Mouse (Mus musculus) erythroid progenitor cell, adult 5-6 weeks (primary cell): ENCODE measurements around the gene Tm9sf2. TPM values are rescaled to one million over a fixed set of nuclear protein-coding genes. Genes with fewer than 3 reads are reported as not detected.
"Not testable (repeated sequence)": the region's sequence is repeated elsewhere in the genome, so short reads cannot be mapped to it uniquely, and the experiment has no call there.

Experiments used
- ATAC-seq: replicated peaks from 2 replicates; pipeline ENCODE4 v1.8.0; 2016; ENCODE audit warnings: moderate number of reproducible peaks, mild to moderate bottlenecking, moderate TSS enrichment, inconsistent platforms; ENCODE audit not compliant: poor library complexity, low FRiP score, severe bottlenecking
- total RNA-seq, 2 experiments: library from RNA; stranded (forward) in 1 of 2; stranded (reverse) in 1 of 2; fragments of 150-400 nt in 1 of 2; fragments of 186-747, 209-891 nt in 1 of 2; gene quantifications; 2 replicates each; pipeline versions ENCODE4 v1.2.3 to v1.2.4; 2015 to 2017; ENCODE audit warnings: low replicate concordance in 2 of 2

Gene Tm9sf2
- total RNA-seq (2015; ENCODE audit: low replicate concordance): 45.8 and 62.5 TPM in 2 replicates
- 45.1 and 53.8 TPM in 2 replicates for total RNA-seq (2017; ENCODE audit: low replicate concordance)

- peak; percentile 89 for ATAC-seq
Measured at GRCm38 (mm10) chr14:122106822-122107468, at the start of gene Tm9sf2. Gene Tm9sf2, plus strand, starts transcription at chr14:122107038.

GRCm38 (mm10) chr14:122057941-122058346 is 48.9 kb upstream of the Tm9sf2 start:
- no peak for ATAC-seq

- ATAC-seq: peak; percentile 70; the same call in 1 of the 2 replicates
Measured at GRCm38 (mm10) chr14:122060642-122061041, 46.2 kb upstream of the Tm9sf2 start.

- ATAC-seq: no peak
Measured at GRCm38 (mm10) chr14:122061376-122061775, 45.5 kb upstream of the Tm9sf2 start.

- no peak for ATAC-seq
Measured at GRCm38 (mm10) chr14:122062411-122063090, 44.3 kb upstream of the Tm9sf2 start.

GRCm38 (mm10) chr14:122063599-122063998 is 43.2 kb upstream of the Tm9sf2 start:
- ATAC-seq: no peak

- ATAC-seq: no peak
Measured at GRCm38 (mm10) chr14:122064519-122064918, 42.3 kb upstream of the Tm9sf2 start.

GRCm38 (mm10) chr14:122066243-122066642 is 40.6 kb upstream of the Tm9sf2 start:
- no peak for ATAC-seq

GRCm38 (mm10) chr14:122068036-122068435 is 38.8 kb upstream of the Tm9sf2 start:
- ATAC-seq: not testable (repeated sequence)

GRCm38 (mm10) chr14:122068801-122069695 is 37.8 kb upstream of the Tm9sf2 start:
- no peak for ATAC-seq

- no peak for ATAC-seq
Measured at GRCm38 (mm10) chr14:122069948-122070347, 36.9 kb upstream of the Tm9sf2 start.

GRCm38 (mm10) chr14:122073422-122073821 is 33.4 kb upstream of the Tm9sf2 start:
- ATAC-seq: no peak

- no peak for ATAC-seq
Measured at GRCm38 (mm10) chr14:122074360-122074759, 32.5 kb upstream of the Tm9sf2 start.

- ATAC-seq: no peak
Measured at GRCm38 (mm10) chr14:122075485-122076200, 31.2 kb upstream of the Tm9sf2 start.

GRCm38 (mm10) chr14:122077017-122077416 is 29.8 kb upstream of the Tm9sf2 start:
- ATAC-seq: no peak

- no peak for ATAC-seq
Measured at GRCm38 (mm10) chr14:122079428-122079827, 27.4 kb upstream of the Tm9sf2 start.

GRCm38 (mm10) chr14:122079921-122080320 is 26.9 kb upstream of the Tm9sf2 start:
- ATAC-seq: no peak

GRCm38 (mm10) chr14:122081308-122081707 is 25.5 kb upstream of the Tm9sf2 start:
- ATAC-seq: no peak

GRCm38 (mm10) chr14:122083499-122083898 is 23.3 kb upstream of the Tm9sf2 start:
- ATAC-seq: no peak

GRCm38 (mm10) chr14:122087956-122088355 is 18.9 kb upstream of the Tm9sf2 start:
- ATAC-seq: no peak
